In the genomic region with DNA sequence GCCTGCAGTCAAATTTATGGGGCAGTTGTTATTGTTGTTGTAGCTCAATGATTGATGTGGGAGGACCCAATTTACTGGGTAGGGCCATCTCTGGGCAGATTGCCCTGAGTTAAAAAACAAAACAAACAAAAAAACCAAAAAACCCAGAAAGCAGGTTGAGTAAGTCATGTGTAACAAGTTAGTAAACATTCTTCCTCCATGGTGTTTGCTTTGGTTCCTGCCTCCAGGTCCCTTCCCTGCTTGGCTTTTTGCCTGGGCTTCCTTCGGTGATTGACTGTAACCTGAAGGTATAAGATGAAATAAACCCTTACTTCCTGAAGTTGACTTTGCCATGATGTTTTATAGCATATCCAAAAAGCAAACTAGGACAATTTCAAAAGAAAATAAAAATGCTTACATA, we compare ENCODE assay signal across 20 mouse cellular contexts.
DNase-seq lines count a peak whose midpoint lies in the region; ATAC-seq and TF ChIP-seq lines count a peak whose summit lies in the region.
"Had no signal": no experiment of that assay in that cellular context is flagged by ENCODE, and none has a peak within 500 bp of the region (broad histone marks: within the 10 kb centered on the region; RNA-seq: fewer than 3 reads in every experiment).

No protein-coding gene starts in this region.

- no peak overlapping the region for H3K4me3 ChIP-seq in lung, embryonic 14.5 days (ENCODE audit: low read depth, low read length)
- H3K4me3 ChIP-seq in lung, adult 2 months (replicated peaks; ENCODE audit: extremely low read depth, low read depth, low read length): no peak overlapping the region
- H3K4me3 ChIP-seq: embryonic facial prominence, embryonic 12.5 days; embryonic facial prominence, embryonic 15.5 days; erythroblast, embryonic 14.5 days; forebrain, embryonic 10.5 days; forebrain, embryonic 12.5 days had no signal

- no peak for TF ChIP-seq POLR2A in lung, adult 2 months (IDR thresholded peaks at IDR 0.05; ENCODE audit: borderline replicate concordance, extremely low read depth, low read depth, low read length)

- no peaks in the 10 kb centered on the region for H3K9me3 ChIP-seq in lung, embryonic 14.5 days (ENCODE audit: low read depth, low read length)
- H3K9me3 ChIP-seq: embryonic facial prominence, embryonic 12.5 days; embryonic facial prominence, embryonic 15.5 days; forebrain, embryonic 10.5 days; forebrain, embryonic 12.5 days had no signal

- 77% methylated on average over 1 of the region's 1 CpGs for WGBS in lung, embryonic 14.5 days
- 53% methylated on average over 1 of the region's 1 CpGs for WGBS in lung, adult 2 months

- no peaks in the 10 kb centered on the region for H3K27me3 ChIP-seq in lung, embryonic 14.5 days (ENCODE audit: insufficient read depth, low read length)
- H3K27me3 ChIP-seq: embryonic facial prominence, embryonic 12.5 days; embryonic facial prominence, embryonic 15.5 days; forebrain, embryonic 12.5 days had no signal

- H3K9ac ChIP-seq in lung, embryonic 14.5 days: no peak overlapping the region
- H3K9ac ChIP-seq: embryonic facial prominence, embryonic 12.5 days; embryonic facial prominence, embryonic 15.5 days; forebrain, embryonic 12.5 days had no signal

- H3K4me2 ChIP-seq in lung, embryonic 14.5 days: no peak overlapping the region
- H3K4me2 ChIP-seq: embryonic facial prominence, embryonic 12.5 days; embryonic facial prominence, embryonic 15.5 days; forebrain, embryonic 12.5 days had no signal

- H3K36me3 ChIP-seq in lung, embryonic 14.5 days (ENCODE audit: insufficient read depth): no peaks in the 10 kb centered on the region
- H3K36me3 ChIP-seq: embryonic facial prominence, embryonic 12.5 days; embryonic facial prominence, embryonic 15.5 days; forebrain, embryonic 10.5 days; forebrain, embryonic 12.5 days had no signal

- DNase-seq in heart, adult 11 months: peak; percentile 45
- DNase-seq in heart, postnatal 14 days: no peak
- DNase-seq in lung, embryonic 14.5 days: peak; percentile 2
- DNase-seq in lung, adult 2 months: no peak
- DNase-seq: adrenal gland, adult 2 months; adrenal gland, postnatal 10 days; adrenal gland, postnatal 25 days; cerebellum, adult 11 months; cerebellum, adult 18-20 months; cerebellum, adult 8-10 months; cerebellum, adult 9-11 months; cerebellum, postnatal 36 days; embryo, embryonic 11 days had no signal

- H3K4me1 ChIP-seq in lung, embryonic 14.5 days (ENCODE audit: insufficient read depth): no peaks in the 10 kb centered on the region
- no peaks in the 10 kb centered on the region for H3K4me1 ChIP-seq in lung, adult 2 months (ENCODE audit: control insufficient read depth, insufficient read depth, low read length)
- H3K4me1 ChIP-seq: embryonic facial prominence, embryonic 12.5 days; embryonic facial prominence, embryonic 15.5 days had no signal

- no peak for ATAC-seq in lung, embryonic 14.5 days (ENCODE audit: insufficient read depth)
- ATAC-seq: forebrain, embryonic 14.5 days; forebrain, embryonic 16.5 days had no signal

- no peak overlapping the region for H3K27ac ChIP-seq in lung, embryonic 14.5 days (ENCODE audit: low read depth)
- H3K27ac ChIP-seq: embryonic facial prominence, embryonic 12.5 days; embryonic facial prominence, embryonic 15.5 days; forebrain, embryonic 10.5 days; forebrain, embryonic 12.5 days had no signal

- TF ChIP-seq CTCF in lung, embryonic 14.5 days (IDR thresholded peaks at IDR 0.05; ENCODE audit: low read depth): no peak
- no peak for TF ChIP-seq CTCF in lung, adult 2 months (IDR thresholded peaks at IDR 0.05; ENCODE audit: insufficient read depth, low read length)

- intact Hi-C loops in heart, postnatal 14 days (cut with DNase I): no loop called here

Comparison
In these comparisons a context has a peak if more than half of its experiments do, and no peak if none do; other contexts are left out.
1. DNase-seq: peak in heart, adult 11 months (single experiment) and lung, embryonic 14.5 days (single experiment); none in heart, postnatal 14 days (0 of 2) and lung, adult 2 months (single experiment).